Mouse (Mus musculus): ENCODE results near the gene Mus81. TPM values are rescaled to one million over a fixed set of nuclear protein-coding genes. Genes with fewer than 3 reads are reported as not detected.
"Not testable (repeated sequence)": the region's sequence is repeated elsewhere in the genome, so short reads cannot be mapped to it uniquely, and the experiment has no call there.

The Mus81 gene
- polyA plus RNA-seq, 1 experiment from 2014 or later: 35.5 TPM

- under 1% methylated on average over 62 of the region's 62 CpGs for WGBS
- ATAC-seq (ENCODE audit: insufficient number of reproducible peaks, low FRiP score, low TSS enrichment, low read depth): peak; percentile 75
Measured at GRCm38 (mm10) chr19:5490313-5490897, 2.2 kb upstream of the Mus81 start, which contains the start of gene Cfl1. Gene Cfl1, plus strand, starts transcription at chr19:5490455.

GRCm38 (mm10) chr19:5489721-5490120, 1.5 kb upstream of the Mus81 start:
- H3K4me3 ChIP-seq: peak overlapping the region; percentile 99
- H3K9me3 ChIP-seq; ATAC-seq (ENCODE audit: insufficient number of reproducible peaks, low FRiP score, low TSS enrichment, low read depth); H3K9ac ChIP-seq; H3K27me3 ChIP-seq: not testable (repeated sequence)
- H3K36me3 ChIP-seq: peaks cover 38% of the 10 kb centered on the region
- WGBS: 38% methylated on average over 10 of the region's 10 CpGs
- peaks cover 44% of the 10 kb centered on the region for H3K4me1 ChIP-seq
- peak overlapping the region; percentile 99 for H3K27ac ChIP-seq
- peak overlapping the region; percentile 70 for H3K4me2 ChIP-seq

More at GRCm38 (mm10) chr19:5490313-5490897, 2.2 kb upstream of the Mus81 start, which contains the start of gene Cfl1:
- Histone ChIP-seq H3K9ac (peak within 1 kb of the TSS; percentile 87), H3K36me3 (peaks cover 35% of the 10 kb centered on the region), H3K27ac (peak within 1 kb of the TSS; percentile 99), H3K4me3 (peak within 1 kb of the TSS; percentile 99), H3K9me3 (no peaks in the 10 kb centered on the region), H3K4me1 (peaks cover 44% of the 10 kb centered on the region), H3K4me2 (peak within 1 kb of the TSS; percentile 70), H3K27me3 (no peaks in the 10 kb centered on the region)

- Histone ChIP-seq H3K27me3 (no peaks in the 10 kb centered on the region), H3K9ac (peak overlapping the region; percentile 21; the same call in 1 of the 2 replicates), H3K27ac (peak overlapping the region; percentile 97), H3K4me1 (peaks cover 44% of the 10 kb centered on the region), H3K36me3 (peaks cover 38% of the 10 kb centered on the region), H3K4me3 (peak overlapping the region; percentile 50), H3K4me2 (peak overlapping the region; percentile 70), H3K9me3 (no peaks in the 10 kb centered on the region)
- under 1% methylated on average over 26 of the region's 26 CpGs for WGBS
- ATAC-seq (ENCODE audit: insufficient number of reproducible peaks, low FRiP score, low TSS enrichment, low read depth): peak; percentile 84
Measured at GRCm38 (mm10) chr19:5488878-5489571, 823 bp upstream of the Mus81 start.

GRCm38 (mm10) chr19:5486771-5487170, 1.4 kb downstream of the Mus81 start:
- H3K27ac ChIP-seq: peak overlapping the region; percentile 97; the same call in 1 of the 2 replicates
- no peaks in the 10 kb centered on the region for H3K9me3 ChIP-seq
- H3K4me1 ChIP-seq: peaks cover 38% of the 10 kb centered on the region
- H3K27me3 ChIP-seq: no peaks in the 10 kb centered on the region
- H3K4me2 ChIP-seq: peak overlapping the region; percentile 70; the same call in 1 of the 2 replicates
- WGBS: 78% methylated on average over 4 of the region's 4 CpGs
- peak overlapping the region; percentile 17; the same call in 1 of the 2 replicates for H3K9ac ChIP-seq
- no peak for ATAC-seq (ENCODE audit: insufficient number of reproducible peaks, low FRiP score, low TSS enrichment, low read depth)
- H3K36me3 ChIP-seq: peaks cover 46% of the 10 kb centered on the region
- peak overlapping the region; percentile 50; the same call in 1 of the 2 replicates for H3K4me3 ChIP-seq

- Histone ChIP-seq H3K27me3 (no peaks in the 10 kb centered on the region), H3K4me3 (no peak overlapping the region), H3K27ac (no peak overlapping the region), H3K9me3 (no peaks in the 10 kb centered on the region), H3K4me1 (peaks cover 34% of the 10 kb centered on the region), H3K36me3 (peaks cover 51% of the 10 kb centered on the region), H3K4me2 (no peak overlapping the region), H3K9ac (no peak overlapping the region)
- no peak for ATAC-seq (ENCODE audit: insufficient number of reproducible peaks, low FRiP score, low TSS enrichment, low read depth)
- 73% methylated on average over 8 of the region's 8 CpGs for WGBS
Measured at GRCm38 (mm10) chr19:5486286-5486685, 1.9 kb downstream of the Mus81 start.

- peaks cover 56% of the 10 kb centered on the region for H3K36me3 ChIP-seq
- H3K4me1 ChIP-seq: peaks cover 34% of the 10 kb centered on the region
- H3K4me2 ChIP-seq: no peak overlapping the region
- no peaks in the 10 kb centered on the region for H3K9me3 ChIP-seq
- ATAC-seq (ENCODE audit: insufficient number of reproducible peaks, low FRiP score, low TSS enrichment, low read depth): no peak
- H3K4me3 ChIP-seq: no peak overlapping the region
- 90% methylated on average over 7 of the region's 7 CpGs for WGBS
- no peak overlapping the region; the same call in 1 of the 2 replicates for H3K27ac ChIP-seq
- no peaks in the 10 kb centered on the region for H3K27me3 ChIP-seq
- H3K9ac ChIP-seq: no peak overlapping the region
Measured at GRCm38 (mm10) chr19:5485821-5486220, 2.4 kb downstream of the Mus81 start.

GRCm38 (mm10) chr19:5485371-5485770, 2.8 kb downstream of the Mus81 start:
- Histone ChIP-seq H3K4me3 (no peak overlapping the region), H3K4me1 (peaks cover 34% of the 10 kb centered on the region), H3K36me3 (peaks cover 60% of the 10 kb centered on the region), H3K4me2 (no peak overlapping the region), H3K27ac (peak overlapping the region; percentile 33; the same call in 1 of the 2 replicates), H3K9me3 (no peaks in the 10 kb centered on the region), H3K27me3 (no peaks in the 10 kb centered on the region), H3K9ac (no peak overlapping the region)
- ATAC-seq (ENCODE audit: insufficient number of reproducible peaks, low FRiP score, low TSS enrichment, low read depth): no peak
- WGBS: 91% methylated on average over 8 of the region's 8 CpGs

- Histone ChIP-seq H3K27me3 (no peaks in the 10 kb centered on the region), H3K36me3 (peaks cover 69% of the 10 kb centered on the region), H3K4me3 (no peak overlapping the region), H3K27ac (no peak overlapping the region; the same call in 1 of the 2 replicates), H3K9ac (no peak overlapping the region), H3K4me1 (peaks cover 28% of the 10 kb centered on the region), H3K9me3 (no peaks in the 10 kb centered on the region), H3K4me2 (no peak overlapping the region)
- no peak for ATAC-seq (ENCODE audit: insufficient number of reproducible peaks, low FRiP score, low TSS enrichment, low read depth)
- 82% methylated on average over 5 of the region's 5 CpGs for WGBS
Measured at GRCm38 (mm10) chr19:5484496-5484895, 3.7 kb downstream of the Mus81 start.

- Histone ChIP-seq H3K4me3 (no peak overlapping the region), H3K4me1 (peaks cover 23% of the 10 kb centered on the region), H3K36me3 (peaks cover 77% of the 10 kb centered on the region), H3K9me3 (no peaks in the 10 kb centered on the region), H3K27ac (no peak overlapping the region), H3K4me2 (no peak overlapping the region), H3K9ac (no peak overlapping the region), H3K27me3 (no peaks in the 10 kb centered on the region)
- 92% methylated on average over 19 of the region's 19 CpGs for WGBS
- ATAC-seq (ENCODE audit: insufficient number of reproducible peaks, low FRiP score, low TSS enrichment, low read depth): no peak
Measured at GRCm38 (mm10) chr19:5483386-5484359, 4.5 kb downstream of the Mus81 start.

- no peak for ATAC-seq (ENCODE audit: insufficient number of reproducible peaks, low FRiP score, low TSS enrichment, low read depth)
- 93% methylated on average over 10 of the region's 10 CpGs for WGBS
- H3K4me2 ChIP-seq: no peak overlapping the region
- H3K4me3 ChIP-seq: no peak overlapping the region
- H3K9me3 ChIP-seq: no peaks in the 10 kb centered on the region
- peaks cover 7% of the 10 kb centered on the region for H3K4me1 ChIP-seq
- H3K36me3 ChIP-seq: peaks cover 89% of the 10 kb centered on the region
- H3K9ac ChIP-seq: no peak overlapping the region
- no peak overlapping the region for H3K27ac ChIP-seq
- no peaks in the 10 kb centered on the region for H3K27me3 ChIP-seq
Measured at GRCm38 (mm10) chr19:5481398-5481797, 6.8 kb downstream of the Mus81 start.

GRCm38 (mm10) chr19:5480016-5480415, 8.2 kb downstream of the Mus81 start:
- Histone ChIP-seq H3K9ac (no peak overlapping the region), H3K4me3 (no peak overlapping the region), H3K36me3 (peaks cover 77% of the 10 kb centered on the region), H3K27ac (no peak overlapping the region), H3K4me2 (no peak overlapping the region), H3K9me3 (no peaks in the 10 kb centered on the region), H3K27me3 (no peaks in the 10 kb centered on the region), H3K4me1 (peaks cover 10% of the 10 kb centered on the region)
- WGBS: 88% methylated on average over 10 of the region's 10 CpGs
- no peak for ATAC-seq (ENCODE audit: insufficient number of reproducible peaks, low FRiP score, low TSS enrichment, low read depth)
